Mouse (Mus musculus) heart, postnatal 0 days (tissue): ENCODE data around the gene Stmn3. TPM values are rescaled to one million over a fixed set of nuclear protein-coding genes. Genes with fewer than 3 reads are reported as not detected.
"Not testable (repeated sequence)": the region's sequence is repeated elsewhere in the genome, so short reads cannot be mapped to it uniquely, and the experiment has no call there.

ENCODE experiments used
- ATAC-seq: fragments of 200-750 bp; cut with Nextera tagmentation; 2 replicates; pipeline ENCODE4 v1.8.0; 2017; ENCODE audit warnings: low read depth, moderate number of reproducible peaks, moderate library complexity; ENCODE audit not compliant: insufficient read depth
- DNase-seq: peaks from one replicate; pipeline ENCODE4 v3.0.0-alpha.2; 2016; ENCODE audit warnings: low spot score
- H3K27ac ChIP-seq: fragments of 300-500 bp; sonication (generic); 2 replicates; pipeline ENCODE4 v1.5.1; 2014; ENCODE audit warnings: low read depth, mild to moderate bottlenecking
- H3K27me3 ChIP-seq: fragments of 300-500 bp; sonication (generic); 2 replicates; pipeline ENCODE4 v1.6.1; 2014; ENCODE audit warnings: low read length, mixed read lengths; ENCODE audit not compliant: control insufficient read depth, insufficient read depth
- H3K36me3 ChIP-seq: fragments of 300-500 bp; sonication (generic); replicated peaks from 2 replicates; pipeline ENCODE4 v1.6.1; 2014; ENCODE audit warnings: low read length, mixed read lengths; ENCODE audit not compliant: control insufficient read depth, insufficient read depth
- H3K4me1 ChIP-seq: fragments of 300-500 bp; sonication (generic); 2 replicates; pipeline ENCODE4 v1.6.1; 2014; ENCODE audit warnings: antibody characterized with exemption; ENCODE audit not compliant: control insufficient read depth, insufficient read depth
- H3K4me2 ChIP-seq: fragments of 300-500 bp; sonication (generic); 2 replicates; pipeline ENCODE4 v1.6.1; 2014; ENCODE audit warnings: low read depth, mild to moderate bottlenecking, low read length, moderate library complexity
- H3K4me3 ChIP-seq: fragments of 300-500 bp; sonication (generic); 2 replicates; pipeline ENCODE4 v1.5.1; 2014; ENCODE audit warnings: low read depth, low read length
- H3K9ac ChIP-seq: fragments of 300-500 bp; sonication (generic); replicated peaks from 2 replicates; pipeline ENCODE4 v1.6.1; 2014; ENCODE audit warnings: low read depth, low read length, mixed read lengths
- H3K9me3 ChIP-seq: fragments of 300-500 bp; sonication (generic); replicated peaks from 2 replicates; pipeline ENCODE4 v1.6.1; 2016; ENCODE audit warnings: low read length; ENCODE audit not compliant: control insufficient read depth
- CTCF ChIP-seq: IDR thresholded peaks from 2 replicates; pipeline ENCODE4 v1.5.1; 2016; ENCODE audit warnings: antibody characterized with exemption, control low read depth, low read depth
- EP300 ChIP-seq: IDR thresholded peaks from 2 replicates; pipeline ENCODE4 v1.6.1; 2016; ENCODE audit warnings: antibody characterized with exemption, low read depth
- WGBS: fragments of 180-500 bp; shearing (Covaris S2); extraction: QIAGEN DNeasy Blood & Tissue Kit; methylation state at CpG from one replicate; pipeline ENCODE4 v1.1.7; 2014; 5-methylcytosine and 5-hydroxymethylcytosine counted together
- polyA plus RNA-seq: library from polyadenylated mRNA; unstranded; fragments of >200 nt; fragmentation: Nextera tagmentation; extraction: Ambion mirVana; gene quantifications from 2 replicates; pipeline ENCODE4 v1.2.1, GENCODE M21; 2015
- total RNA-seq: library from RNA; depleted of rRNA; stranded (reverse); fragments of >200 nt; gene quantifications from 2 replicates; pipeline ENCODE4 v1.2.3, GENCODE M21; 2014; ENCODE audit warnings: low replicate concordance

Stmn3 gene
- total and polyA plus RNA-seq, 2 experiments from 2014 or later: 0.16 to 0.31 TPM

DNA sequence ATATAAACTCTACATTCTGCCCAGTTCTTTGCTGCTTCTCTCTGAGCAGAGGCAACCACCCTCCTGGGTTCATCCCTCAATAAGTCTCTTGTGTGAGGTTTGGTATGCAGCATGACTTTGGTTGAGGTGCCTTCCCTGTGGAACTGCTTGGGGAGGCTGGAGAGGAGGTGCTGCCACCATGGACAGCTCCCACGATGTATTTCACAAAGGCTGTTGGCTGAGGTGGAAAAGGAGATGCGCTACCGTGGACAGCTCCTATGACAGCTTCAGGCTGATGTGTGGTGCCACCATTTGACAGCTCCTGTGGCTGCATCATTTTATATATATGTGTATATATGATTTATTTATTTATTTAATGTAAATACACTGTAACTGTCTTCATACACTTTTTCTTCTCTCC lies 12.3 kb downstream of the Stmn3 start:
- no peak for TF ChIP-seq EP300
- TF ChIP-seq CTCF: no peak
- Histone ChIP-seq H3K27ac (no peak overlapping the region), H3K9ac (no peak overlapping the region), H3K4me2 (no peak overlapping the region), H3K36me3 (peaks cover 23% of the 10 kb centered on the region), H3K27me3 (peaks cover 15% of the 10 kb centered on the region), H3K4me1 (no peaks in the 10 kb centered on the region), H3K9me3 (0 out of 2 replicates have a peak, but pooled peaks cover 3% of the 10 kb centered on the region), H3K4me3 (no peak overlapping the region)
- ATAC-seq (no peak), DNase-seq (no peak)
- 27% methylated on average over 3 of the region's 3 CpGs for WGBS

DNA sequence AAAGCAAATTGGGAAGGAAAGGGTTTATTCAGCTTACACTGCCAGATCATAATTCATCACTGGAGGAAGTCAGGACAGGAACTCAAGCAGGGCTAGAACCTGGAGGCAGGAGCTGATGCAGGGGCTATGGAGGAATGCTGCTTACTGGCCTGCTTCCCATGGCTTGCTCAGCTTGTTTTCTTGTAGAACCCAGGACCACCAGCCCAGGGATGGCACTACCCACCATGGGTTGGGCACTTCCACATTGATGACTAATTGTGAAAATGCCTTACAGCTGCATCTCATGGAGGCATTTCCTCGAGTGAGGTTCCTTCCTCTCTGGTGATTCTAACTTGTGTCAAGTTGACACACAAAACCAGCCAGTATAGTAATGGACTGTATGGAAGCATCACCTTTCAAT lies 23.4 kb downstream of the Stmn3 start:
- 57% methylated on average over 1 of the region's 1 CpGs for WGBS
- Histone ChIP-seq H3K9me3 (no peaks in the 10 kb centered on the region), H3K4me3 (no peak overlapping the region), H3K27ac (no peak overlapping the region), H3K4me2 (no peak overlapping the region), H3K4me1 (peaks cover 13% of the 10 kb centered on the region), H3K36me3 (no peaks in the 10 kb centered on the region), H3K27me3 (no peaks in the 10 kb centered on the region), H3K9ac (no peak overlapping the region)
- DNase-seq: no peak
- TF ChIP-seq EP300 (no peak), CTCF (no peak)
- ATAC-seq: no peak

GRCm38 (mm10) chr2:181288691-181289090 lies 25.6 kb downstream of the Stmn3 start:
- DNase-seq: no peak
- peak overlapping the region; percentile 69 for H3K4me2 ChIP-seq
- TF ChIP-seq CTCF: no peak
- no peak for TF ChIP-seq EP300
- no peaks in the 10 kb centered on the region for H3K9me3 ChIP-seq
- peak overlapping the region; percentile 81 for H3K4me3 ChIP-seq
- WGBS: 78% methylated on average over 3 of the region's 3 CpGs
- no peak overlapping the region for H3K27ac ChIP-seq
- no peaks in the 10 kb centered on the region for H3K36me3 ChIP-seq
- peak overlapping the region; percentile 92; the same call in 1 of the 2 replicates for H3K9ac ChIP-seq
- no peaks in the 10 kb centered on the region for H3K27me3 ChIP-seq
- peaks cover 13% of the 10 kb centered on the region for H3K4me1 ChIP-seq
- ATAC-seq: no peak

- DNase-seq (peak; percentile 96), ATAC-seq (peak; percentile 97)
- peak within 1 kb of the TSS; percentile 92 for H3K9ac ChIP-seq
- under 1% methylated on average over 21 of the region's 38 CpGs for WGBS
- TF ChIP-seq CTCF: peak; percentile 24; the same call in 1 of the 2 replicates
- H3K9me3 ChIP-seq, H3K36me3 ChIP-seq, H3K27me3 ChIP-seq: not testable (repeated sequence)
- H3K4me3 ChIP-seq: peak within 1 kb of the TSS; percentile 81
- peak within 1 kb of the TSS; percentile 93 for H3K27ac ChIP-seq
- H3K4me1 ChIP-seq: peaks cover 13% of the 10 kb centered on the region
- peak within 1 kb of the TSS; percentile 69 for H3K4me2 ChIP-seq
Observed at GRCm38 (mm10) chr2:181287958-181288350, 26.3 kb downstream of the Stmn3 start, which contains the start of gene Gmeb2. Gene Gmeb2, minus strand, starts transcription at chr2:181288035.

DNA sequence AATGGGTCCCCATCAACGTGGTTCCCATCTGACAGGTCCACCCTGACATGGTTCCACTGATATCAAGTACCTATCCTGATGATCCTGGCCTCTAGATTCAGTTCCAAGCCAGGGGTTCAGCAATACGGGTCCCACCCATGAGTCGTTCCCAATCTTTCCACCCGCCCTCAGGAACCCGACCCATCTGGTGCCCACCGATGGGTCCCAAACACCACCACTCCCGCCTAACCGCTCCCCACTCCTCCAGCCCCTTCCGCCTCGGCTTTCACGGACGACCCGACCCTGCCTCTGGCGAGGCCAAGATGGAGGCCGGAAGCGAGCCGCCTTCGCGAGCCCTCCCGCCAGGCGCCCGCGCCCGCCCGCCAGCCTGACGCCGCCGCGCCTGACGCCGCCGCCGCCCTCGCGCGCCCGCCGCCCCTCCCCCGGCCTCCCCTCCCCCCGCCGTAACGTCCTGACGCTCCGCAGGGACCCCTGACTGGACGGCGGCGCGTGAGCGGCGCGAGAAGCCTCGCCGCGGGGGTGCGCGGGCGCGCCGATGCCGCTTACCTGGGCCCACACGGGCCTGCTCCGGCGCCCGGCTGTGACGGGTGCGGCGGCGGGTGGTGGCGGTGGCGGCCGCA lies 26.9 kb downstream of the Stmn3 start:
- Histone ChIP-seq H3K4me3 (peak overlapping the region; percentile 81), H3K27me3 (no peaks in the 10 kb centered on the region), H3K9me3 (no peaks in the 10 kb centered on the region), H3K36me3 (no peaks in the 10 kb centered on the region; the same call in 1 of the 2 replicates), H3K4me2 (peak overlapping the region; percentile 67), H3K4me1 (peaks cover 13% of the 10 kb centered on the region), H3K9ac (peak overlapping the region; percentile 92), H3K27ac (peak overlapping the region; percentile 93)
- 0% methylated on average over 20 of the region's 71 CpGs for WGBS
- TF ChIP-seq EP300: no peak
- no peak for TF ChIP-seq CTCF
- peak; percentile 73 for DNase-seq
- peak; percentile 89 for ATAC-seq
